Mouse (Mus musculus) frontal cortex, postnatal 36 days (tissue): ENCODE measurements around the gene Tubgcp4.
A peak's percentile ranks its signal among the peaks of the same experiment; 100 is the strongest.

Source experiments
- DNase-seq, 2 experiments: peaks; one replicate each; pipeline ENCODE4 v3.0.0; 2022; ENCODE audit warnings: low spot score in 2 of 2

Tubgcp4 gene

DNA sequence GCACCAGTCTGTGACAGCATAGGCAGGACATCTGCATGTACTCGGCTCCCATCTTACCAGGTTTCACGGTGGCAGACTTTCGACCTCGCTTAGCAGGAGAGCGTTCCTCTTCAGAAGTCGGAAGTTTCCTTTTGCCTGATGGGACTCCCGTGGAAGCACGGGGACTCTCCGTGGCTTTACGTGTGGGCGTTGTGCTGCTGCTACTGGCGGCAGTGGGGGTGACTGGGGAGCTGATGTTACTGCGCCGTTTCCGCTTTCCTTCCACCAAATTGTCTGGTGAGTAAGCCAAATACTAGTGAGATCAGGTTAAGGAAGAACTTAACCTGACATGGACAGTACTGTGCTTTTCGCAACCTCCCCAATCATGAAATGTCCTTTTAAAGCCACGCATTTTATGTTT lies 33.8 kb downstream of the Tubgcp4 start:
- DNase-seq, result no peak

DNA sequence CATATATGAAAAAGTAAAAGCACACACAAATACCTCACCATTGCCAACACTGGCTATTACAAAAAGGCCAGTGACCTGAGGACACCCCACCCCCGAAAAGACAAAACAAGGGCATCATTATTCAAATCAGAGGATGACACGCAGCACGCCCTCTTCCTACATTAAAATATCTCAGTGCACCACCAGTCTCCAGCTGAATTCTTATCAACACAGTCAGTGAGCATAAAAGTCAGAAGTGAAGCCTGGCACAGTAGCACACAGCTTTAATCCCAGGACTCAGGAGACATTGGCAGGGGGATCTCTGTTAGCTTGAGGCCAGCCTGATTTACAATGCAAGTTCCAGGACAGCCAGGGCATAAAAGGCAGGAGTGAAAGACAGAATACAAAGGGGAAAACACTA lies 36.1 kb downstream of the Tubgcp4 start:
- DNase-seq, result no peak

DNA sequence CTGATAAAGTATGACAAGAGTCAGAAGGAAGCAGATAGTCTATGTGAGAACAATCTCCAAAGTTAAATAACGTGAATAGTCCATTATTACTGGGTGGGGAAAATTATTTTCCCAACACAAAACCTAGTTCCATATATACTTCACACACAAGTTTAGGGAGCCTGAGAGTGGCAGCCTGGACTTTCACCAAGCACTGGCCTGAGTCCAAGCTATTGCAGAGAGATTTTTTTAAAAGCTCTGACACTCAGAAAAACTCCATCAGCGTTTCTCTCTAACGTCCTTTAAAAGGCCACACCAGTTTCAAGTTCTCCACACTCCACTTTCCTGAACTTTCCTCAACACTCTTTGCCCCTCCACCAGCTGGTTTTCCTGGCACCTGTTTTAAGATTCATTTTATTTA lies 44.0 kb downstream of the Tubgcp4 start:
- DNase-seq, result no peak

DNA sequence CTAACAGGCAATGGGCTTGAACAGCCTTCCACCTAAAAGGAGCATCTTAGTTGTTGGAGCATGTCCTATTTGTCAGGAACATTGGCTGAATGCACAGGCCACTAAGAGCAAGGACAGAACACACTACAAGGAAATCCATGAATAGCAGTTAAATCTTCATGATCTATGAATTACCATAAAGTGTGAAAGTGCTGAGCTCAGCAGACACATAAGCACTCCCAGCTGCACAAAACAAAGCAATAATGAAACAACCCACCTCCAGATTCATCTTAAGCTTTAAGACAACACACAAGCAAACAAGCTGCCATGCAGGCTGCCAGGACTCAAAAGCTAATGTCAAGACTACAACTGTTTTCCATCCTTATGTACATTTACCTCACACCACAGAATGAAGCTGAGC lies 48.7 kb downstream of the Tubgcp4 start:
- DNase-seq, result no peak

DNA sequence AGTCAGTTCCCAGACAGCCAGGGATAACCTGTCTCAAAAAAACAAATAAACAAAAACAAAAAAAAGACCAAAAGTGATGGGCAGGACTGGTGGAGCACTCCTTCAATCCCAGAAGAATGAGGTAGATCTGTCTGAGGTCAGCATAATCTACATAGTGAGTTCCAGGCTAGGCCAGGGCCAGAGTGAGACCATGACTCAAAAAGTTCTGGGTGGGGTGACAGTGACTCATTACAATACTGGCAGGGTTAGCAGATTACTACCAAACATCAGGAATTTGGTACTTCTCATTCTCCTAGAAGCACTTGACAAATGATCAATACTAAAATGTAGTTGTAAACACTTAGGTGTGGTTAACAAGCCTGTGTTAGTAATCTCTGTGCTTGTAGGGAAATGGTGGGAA lies 49.5 kb downstream of the Tubgcp4 start:
- no peak for DNase-seq

DNA sequence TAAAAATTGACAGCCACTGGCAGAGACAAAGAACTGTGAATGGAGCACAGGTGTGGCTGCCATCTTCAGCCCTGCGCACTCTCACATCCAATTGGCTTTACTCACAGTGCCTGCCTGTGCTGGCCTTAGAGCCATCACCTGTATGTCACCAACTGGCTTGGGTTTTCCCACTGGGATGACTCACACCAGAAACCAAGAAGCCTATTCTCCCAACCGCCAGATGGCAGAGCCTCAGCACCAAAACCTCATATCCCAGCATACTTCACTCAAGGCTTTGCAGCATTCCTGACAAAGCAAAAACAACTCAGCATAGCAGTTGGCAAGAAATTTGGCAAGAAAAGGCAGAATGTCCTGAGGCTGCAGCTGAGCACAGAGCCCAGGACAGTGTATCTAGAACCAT lies 52.6 kb downstream of the Tubgcp4 start:
- DNase-seq, result peak; percentile 46 to 62

DNA sequence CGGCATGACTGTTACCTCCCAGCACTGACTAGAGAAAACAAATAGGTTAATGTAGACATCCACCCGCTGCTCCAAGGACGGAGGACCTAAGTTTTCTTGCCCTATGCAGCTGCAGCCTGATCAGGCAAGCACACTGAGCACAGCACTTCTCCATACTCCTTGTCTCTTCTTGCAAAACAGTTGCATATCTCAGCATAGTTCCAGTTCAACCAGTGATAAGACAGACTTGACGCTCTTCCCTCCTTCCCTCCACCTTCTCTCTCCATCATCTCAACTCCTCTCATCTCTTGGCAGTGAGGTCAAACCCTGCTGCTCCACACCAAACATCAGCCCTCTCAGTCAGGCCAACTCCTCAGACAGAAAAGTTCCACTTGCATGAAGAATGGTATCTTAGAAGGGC lies 57.7 kb downstream of the Tubgcp4 start:
- DNase-seq, result no peak

DNA sequence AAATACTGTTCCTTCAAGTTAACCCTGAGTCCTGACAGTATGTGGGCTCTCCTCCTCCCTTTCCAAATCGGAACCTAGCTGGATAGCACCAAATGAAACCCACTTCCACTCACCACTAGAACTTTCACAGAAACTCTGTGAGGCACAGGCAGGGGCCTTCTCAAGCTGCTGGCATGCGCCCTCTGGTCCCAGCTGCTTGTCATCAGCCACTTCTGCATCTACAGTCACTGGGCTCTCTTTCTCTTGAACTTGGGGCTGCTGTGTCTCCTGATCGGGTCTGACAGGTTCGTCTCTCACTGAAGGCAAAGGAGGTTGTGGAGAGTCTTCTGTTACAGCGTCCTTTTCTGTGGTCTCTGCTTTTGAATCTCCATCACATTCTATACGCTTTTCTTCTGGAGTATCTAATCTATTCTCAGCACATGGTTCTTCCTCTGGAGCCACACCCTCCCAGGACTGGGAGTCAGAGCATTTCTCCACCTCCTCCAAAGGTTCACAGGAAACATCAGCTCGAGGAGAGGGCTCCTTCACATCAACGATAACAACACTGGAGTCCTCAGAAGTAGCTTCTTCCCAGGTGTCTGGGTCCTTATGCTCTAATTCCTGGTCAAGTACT lies 65.1 kb downstream of the Tubgcp4 start:
- no peak for DNase-seq

DNA sequence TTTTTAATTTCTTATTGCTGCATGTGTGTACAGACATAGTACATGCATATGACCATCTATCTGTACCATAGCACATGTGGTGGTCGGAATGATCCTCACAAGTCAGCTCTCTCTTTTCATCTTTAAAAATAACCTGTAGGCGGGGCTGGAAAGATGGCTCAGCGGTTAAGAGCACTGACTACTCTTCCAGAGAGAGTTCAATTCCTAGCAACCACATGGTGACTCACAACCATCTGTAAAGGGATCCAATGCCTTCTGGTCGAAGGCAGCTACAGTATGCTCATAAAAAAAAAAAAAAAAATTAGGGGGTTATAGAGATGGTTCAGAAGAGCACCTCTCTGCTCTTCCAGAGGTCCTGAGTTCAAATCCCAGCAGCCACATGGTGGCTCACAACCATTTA lies 69.0 kb downstream of the Tubgcp4 start:
- no peak for DNase-seq

DNA sequence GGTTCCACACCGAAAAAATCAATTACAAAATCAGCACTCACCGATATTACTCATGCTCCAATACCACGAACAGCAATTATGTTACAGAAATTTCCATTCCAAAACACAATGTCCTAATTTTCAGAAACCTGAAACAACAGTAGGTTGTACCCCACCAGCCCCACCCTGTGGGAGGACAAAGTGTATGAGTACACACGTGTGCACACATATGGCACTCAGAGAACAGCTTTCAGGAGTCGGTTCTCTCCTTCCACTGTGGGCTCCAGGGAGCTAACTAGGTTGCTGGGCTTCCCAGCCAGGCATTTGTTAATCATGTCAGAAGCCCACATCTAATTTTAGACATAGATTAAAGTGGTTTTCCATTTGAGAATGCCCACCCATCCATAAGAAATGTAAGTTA lies 73.6 kb downstream of the Tubgcp4 start:
- DNase-seq, result peak in 1 of 2 experiments; percentile 31
